Mouse (Mus musculus) gastrocnemius, postnatal 4 days (tissue): ENCODE results near the gene Wasf3. TPM values are rescaled to one million over a fixed set of nuclear protein-coding genes. Genes with fewer than 3 reads are reported as not detected.
"Not testable (repeated sequence)": the region's sequence is repeated elsewhere in the genome, so short reads cannot be mapped to it uniquely, and the experiment has no call there.

Experiments
- DNase-seq, 2 experiments: peaks; one replicate each; pipeline ENCODE4 v3.0.0; 2021 to 2022; ENCODE audit warnings: low spot score in 2 of 2, mixed read lengths in 2 of 2
- total RNA-seq, 2 experiments: library from RNA; stranded (reverse); gene quantifications; 2 replicates each; pipeline ENCODE4 v1.2.3; 2021

Wasf3 gene
- total RNA-seq, 2 experiments from 2014 or later = 1.7 to 2.0 TPM

- DNase-seq = no peak
These were observed 54.5 kb downstream of the Wasf3 start for GRCm38 (mm10) chr5:146439152-146439781.

GRCm38 (mm10) chr5:146440273-146440672 lies 55.5 kb downstream of the Wasf3 start:
- no peak for DNase-seq

DNA sequence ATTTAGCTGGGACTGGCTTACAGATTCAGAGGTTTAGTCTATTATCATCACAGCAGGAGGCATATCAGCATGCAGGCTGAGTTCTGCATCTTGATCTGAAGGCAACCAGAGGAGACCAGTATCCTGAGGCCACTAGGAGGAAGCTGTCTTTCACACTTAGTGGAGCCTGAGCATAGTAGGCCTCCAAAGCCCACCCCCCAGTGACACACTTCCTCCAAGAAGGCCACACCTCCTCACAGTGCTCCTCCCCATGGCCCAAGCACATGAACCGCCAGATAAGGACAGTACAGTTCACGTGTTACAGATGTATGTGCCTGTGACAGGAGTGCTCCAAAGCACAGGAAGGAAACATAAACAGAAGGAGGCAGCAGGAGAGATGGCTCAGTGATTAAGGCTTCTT lies 58.0 kb downstream of the Wasf3 start:
- DNase-seq = no peak

GRCm38 (mm10) chr5:146446633-146447032 lies 61.8 kb downstream of the Wasf3 start:
- DNase-seq = no peak

- no peak for DNase-seq
These were observed 66.9 kb downstream of the Wasf3 start for GRCm38 (mm10) chr5:146451592-146452254.

DNA sequence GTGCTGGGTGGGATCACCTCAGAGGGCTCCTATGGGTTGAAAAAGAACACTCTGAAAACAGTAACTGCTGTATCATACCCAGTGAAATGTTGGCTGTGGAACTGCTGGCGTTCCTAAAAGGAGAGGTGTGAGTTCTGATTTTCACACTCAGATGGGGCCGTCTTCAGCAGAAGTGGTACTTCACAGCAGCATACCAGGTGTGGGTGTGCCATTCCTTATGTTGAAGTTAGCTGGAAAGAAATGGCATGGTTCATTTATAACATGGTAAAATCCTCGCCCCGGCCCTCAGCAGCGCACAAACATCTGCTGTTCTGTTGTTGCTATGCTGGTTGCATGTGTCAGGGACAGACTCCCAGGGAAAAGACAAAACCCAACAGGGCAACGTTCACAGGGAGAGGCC lies 68.8 kb downstream of the Wasf3 start:
- no peak for DNase-seq

DNA sequence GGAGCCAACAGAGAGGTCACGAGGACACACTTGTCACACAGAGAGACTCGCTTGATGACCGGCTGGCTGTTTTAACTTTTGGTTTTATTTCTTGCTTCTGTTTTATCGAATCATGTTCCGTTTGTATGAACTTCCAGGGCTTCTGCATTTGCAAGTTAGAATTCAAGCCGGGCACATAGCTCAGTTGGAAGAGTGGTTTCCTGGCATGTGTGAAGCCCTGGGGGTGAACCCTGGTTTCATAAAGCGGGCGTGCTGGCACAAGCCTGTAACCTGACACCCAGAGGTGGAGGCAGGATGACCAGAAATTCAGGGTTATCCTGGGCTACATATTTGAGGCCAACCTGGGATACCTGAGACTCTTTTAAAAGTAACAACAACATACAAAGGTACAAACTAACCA lies 76.8 kb downstream of the Wasf3 start:
- no peak for DNase-seq

DNA sequence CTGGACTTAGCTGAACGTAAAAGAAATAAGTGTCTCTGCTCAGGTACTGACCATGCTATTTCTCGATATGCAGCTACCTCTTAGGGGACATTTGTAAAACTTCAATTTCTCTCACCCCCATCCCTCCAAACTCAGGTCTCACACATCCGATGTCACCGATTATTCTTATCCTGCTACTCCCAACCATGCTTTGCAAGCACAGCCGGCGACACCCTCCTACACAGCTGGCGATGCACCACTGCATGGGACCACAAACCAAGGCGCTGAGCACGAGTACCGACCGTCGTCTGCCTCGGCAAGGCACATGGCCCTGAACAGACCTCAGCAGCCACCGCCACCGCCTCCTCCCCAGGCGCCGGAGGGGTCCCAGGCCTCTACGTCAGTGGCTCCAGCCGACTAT lies 81.9 kb downstream of the Wasf3 start:
- DNase-seq = no peak

- no peak for DNase-seq
These were observed 83.5 kb downstream of the Wasf3 start for GRCm38 (mm10) chr5:146468311-146468710.

GRCm38 (mm10) chr5:146470821-146471220 lies 86.0 kb downstream of the Wasf3 start:
- no peak for DNase-seq

- DNase-seq = no peak
These were observed 86.5 kb downstream of the Wasf3 start for GRCm38 (mm10) chr5:146471311-146471710.

DNA sequence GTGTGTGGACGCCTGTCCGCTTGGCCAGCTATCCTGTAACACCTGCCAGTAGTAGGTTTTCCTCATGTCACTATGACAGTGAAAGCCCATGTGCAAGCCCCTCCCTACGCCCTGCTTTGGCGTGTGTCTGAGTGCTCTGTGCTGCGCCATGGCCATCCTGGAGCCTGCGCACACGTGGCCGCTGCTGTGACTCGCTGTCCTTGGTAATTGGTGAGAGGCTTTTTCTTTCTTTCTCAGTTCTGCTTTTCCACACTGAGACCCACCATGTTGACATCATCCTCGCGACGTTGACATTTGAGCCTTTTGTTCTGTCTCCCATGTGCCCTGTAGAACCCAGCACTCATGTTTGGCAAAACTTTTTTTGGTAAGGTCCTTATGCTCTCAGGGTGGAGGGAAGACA lies 87.0 kb downstream of the Wasf3 start:
- no peak for DNase-seq

DNA sequence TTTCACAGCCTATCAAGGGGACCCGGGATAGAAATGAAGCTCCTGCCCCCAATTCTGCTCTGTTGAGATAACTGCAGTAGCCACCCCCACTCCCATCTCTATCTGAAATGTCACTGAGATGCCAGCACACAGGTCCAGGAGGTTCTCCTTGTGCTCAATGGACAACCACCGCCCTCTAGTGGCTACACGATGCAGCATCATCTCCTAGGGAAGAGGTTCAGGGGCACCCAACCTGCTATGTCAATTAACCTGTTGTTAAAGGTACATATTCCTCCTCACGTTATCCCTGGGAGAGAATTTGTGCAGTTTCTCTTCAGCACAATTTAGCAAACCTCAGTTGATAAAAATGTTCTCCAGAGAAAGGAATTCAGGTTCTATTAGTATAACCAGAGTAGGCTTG lies 94.8 kb downstream of the Wasf3 start:
- not testable (repeated sequence) for DNase-seq

GRCm38 (mm10) chr5:146481665-146482064 lies 96.9 kb downstream of the Wasf3 start, which contains the start of gene Gm6408:
Gene Gm6408, plus strand, starts transcription at chr5:146481965.
- DNase-seq = not testable (repeated sequence)

DNA sequence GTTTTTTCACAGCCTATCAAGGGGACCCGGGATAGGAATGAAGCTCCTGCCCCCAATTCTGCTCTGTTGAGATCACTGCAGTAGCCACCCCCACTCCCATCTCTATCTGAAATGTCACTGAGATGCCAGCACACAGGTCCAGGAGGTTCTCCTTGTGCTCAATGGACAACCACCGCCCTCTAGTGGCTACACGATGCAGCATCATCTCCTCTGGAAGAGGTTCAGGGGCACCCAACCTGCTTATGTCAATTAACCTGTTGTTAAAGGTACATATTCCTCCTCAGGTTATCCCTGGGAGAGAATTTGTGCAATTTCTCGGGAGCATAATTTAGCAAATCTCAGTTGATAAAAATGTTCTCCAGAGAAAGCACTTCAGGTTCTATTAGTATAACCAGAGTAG lies 104.2 kb downstream of the Wasf3 start:
- DNase-seq = not testable (repeated sequence)

DNA sequence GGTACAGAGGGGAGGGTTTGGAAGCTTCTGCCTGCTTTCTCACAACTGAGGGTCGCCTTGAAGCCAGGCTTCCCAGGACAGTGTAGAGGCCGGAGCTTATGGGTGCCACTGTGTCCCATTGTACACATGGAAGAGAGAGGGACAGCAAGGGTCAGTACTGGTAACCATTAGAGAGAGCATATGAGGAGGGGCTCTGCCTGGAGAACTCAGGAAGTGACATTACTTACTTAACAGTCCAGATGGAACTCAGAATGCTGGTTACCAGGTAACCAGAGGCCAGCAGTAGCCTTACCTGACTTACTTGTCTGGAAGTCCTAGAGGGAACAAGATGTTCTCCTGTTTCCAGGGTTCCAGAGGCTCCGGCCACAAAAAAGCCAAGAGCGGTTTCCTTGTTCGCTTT lies 106.3 kb downstream of the Wasf3 start, which contains the start of gene Gm6370:
TSS of gene Gm6370 (plus strand) at position 301 of the 400 bp plus-strand sequence.
- not testable (repeated sequence) for DNase-seq

- DNase-seq = not testable (repeated sequence)
These were observed 117.3 kb downstream of the Wasf3 start, which contains the start of gene 4930449I24Rik for GRCm38 (mm10) chr5:146502099-146502498. Gene 4930449I24Rik, plus strand, starts transcription at chr5:146502399.

DNA sequence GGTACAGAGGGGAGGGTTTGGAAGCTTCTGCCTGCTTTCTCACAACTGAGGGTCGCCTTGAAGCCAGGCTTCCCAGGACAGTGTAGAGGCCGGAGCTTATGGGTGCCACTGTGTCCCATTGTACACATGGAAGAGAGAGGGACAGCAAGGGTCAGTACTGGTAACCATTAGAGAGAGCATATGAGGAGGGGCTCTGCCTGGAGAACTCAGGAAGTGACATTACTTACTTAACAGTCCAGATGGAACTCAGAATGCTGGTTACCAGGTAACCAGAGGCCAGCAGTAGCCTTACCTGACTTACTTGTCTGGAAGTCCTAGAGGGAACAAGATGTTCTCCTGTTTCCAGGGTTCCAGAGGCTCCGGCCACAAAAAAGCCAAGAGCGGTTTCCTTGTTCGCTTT lies 129.0 kb downstream of the Wasf3 start, which contains the start of gene Gm3402:
TSS of gene Gm3402 (plus strand) at position 301 of the 400 bp plus-strand sequence.
- DNase-seq = not testable (repeated sequence)
